Mouse (Mus musculus) olfactory bulb, adult 2 months (tissue): ENCODE measurements at regions not wholly inside any gene's neighbourhood (a gene's known extent, or its start where the extent isn't known, plus 50 kb on each side); places are given as distances from the start of the nearest gene placed in this dataset.

Experiments
- CTCF ChIP-seq: fragments of 200-500 bp; IDR thresholded peaks from 2 replicates; pipeline ENCODE4 v1.5.1; 2012; ENCODE audit warnings: low read depth, mild to moderate bottlenecking, low read length, moderate library complexity; ENCODE audit not compliant: insufficient read depth
- POLR2A ChIP-seq: fragments of 200-500 bp; IDR thresholded peaks from 2 replicates; pipeline ENCODE4 v1.6.1; 2012; ENCODE audit warnings: mild to moderate bottlenecking, low read depth, low read length, moderate library complexity; ENCODE audit not compliant: insufficient read depth

- TF ChIP-seq CTCF (no peak), POLR2A (no peak)
Measured at GRCm38 (mm10) chr1:88946374-88946773, 123.8 kb upstream of the Sh3bp4 start.
